Comparison of ENCODE assay signal across 8 mouse cellular contexts in genomic region chr1:171502388-171503249, GRCm38 (mm10). TPM values are rescaled to one million over a fixed set of nuclear protein-coding genes. Genes with fewer than 3 reads are reported as not detected.
DNase-seq lines count a peak whose midpoint lies in the region; ATAC-seq and TF ChIP-seq lines count a peak whose summit lies in the region.

No protein-coding gene starts in this region.

- in situ Hi-C loops in ES-E14 (cut with MboI; ENCODE audit: low sequenced_read_pairs in 2 of 2, unreplicated experiment in 2 of 2), result no loop called here

- H3K9me3 ChIP-seq in ES-E14 (ENCODE audit: control insufficient read depth, insufficient read depth, low read depth, low read length), result no peaks in the 10 kb centered on the region
- H3K9me3 ChIP-seq in liver, embryonic 13.5 days (replicated peaks), result no peaks in the 10 kb centered on the region

- DNase-seq in B cell, adult 2 months, result peak; percentile 71 to 75
- DNase-seq in ES-E14 (ENCODE audit: low read depth, low spot score), result peak; percentile 85
- DNase-seq in cerebellum, adult 9-10 months, result peak; percentile 57
- peak; percentile 85 for DNase-seq in forelimb bud, embryonic 11.5 days (ENCODE audit: low read depth, low spot score)
- peak; percentile 91 for DNase-seq in induced T-regulatory cell, adult 2 months (ENCODE audit: low read depth)
- peak; percentile 51 for DNase-seq in liver, embryonic 13.5 days
- peak; percentile 90 for DNase-seq in naive thymus-derived CD4-positive, alpha-beta T cell, adult 2 months (ENCODE audit: low read depth)
- DNase-seq in thymus, postnatal 36 days, result peak; percentile 42 to 43

- peak; percentile 82 for ATAC-seq in liver, embryonic 13.5 days (ENCODE audit: low read depth)

- no peaks in the 10 kb centered on the region for H3K27me3 ChIP-seq in liver, embryonic 13.5 days

- H3K9ac ChIP-seq in ES-E14 (ENCODE audit: insufficient read depth, low read depth, low read length, poor library complexity, severe bottlenecking), result no peak overlapping the region
- peak overlapping the region; percentile 36; the same call in 1 of the 2 replicates for H3K9ac ChIP-seq in liver, embryonic 13.5 days

- WGBS in liver, embryonic 13.5 days (ENCODE audit: insufficient replicate concordance), result 1% methylated on average over 14 of the region's 14 CpGs

- no peak overlapping the region for H3K4me3 ChIP-seq in ES-E14 (ENCODE audit: insufficient read depth in 1 of 2, low read depth in 1 of 2, low read length in 2 of 2, poor library complexity in 1 of 2, severe bottlenecking in 1 of 2)
- no peak overlapping the region for H3K4me3 ChIP-seq in liver, embryonic 13.5 days (replicated peaks)

- peak overlapping the region; percentile 94 for H3K4me2 ChIP-seq in liver, embryonic 13.5 days

- no peak overlapping the region for H3K27ac ChIP-seq in ES-E14 (ENCODE audit: insufficient read depth, low read depth, low read length, poor library complexity, severe bottlenecking)
- peak overlapping the region; percentile 81 for H3K27ac ChIP-seq in liver, embryonic 13.5 days

- no peaks in the 10 kb centered on the region for H3K36me3 ChIP-seq in ES-E14 (ENCODE audit: control insufficient read depth, insufficient read depth, low read length, poor library complexity, severe bottlenecking)
- H3K36me3 ChIP-seq in liver, embryonic 13.5 days, result no peaks in the 10 kb centered on the region

- peaks cover 0 to 3% of the 10 kb centered on the region in 2 experiments; a peak in 2 of 4 replicates for H3K4me1 ChIP-seq in ES-E14 (ENCODE audit: control insufficient read depth in 2 of 2, insufficient read depth in 2 of 2, low read length in 2 of 2, poor library complexity in 1 of 2)
- H3K4me1 ChIP-seq in liver, embryonic 13.5 days (replicated peaks), result peaks cover 24% of the 10 kb centered on the region

TF ChIP-seq in ES-E14, 5 proteins besides CTCF, POLR2A, EP300 and RAD21:
- TF ChIP-seq HCFC1 (IDR thresholded peaks at IDR 0.05; ENCODE audit: borderline replicate concordance, insufficient read depth, low read length) (peak; percentile 52), MAFK (IDR thresholded peaks at IDR 0.05; ENCODE audit: insufficient read depth, low read depth, low read length) (no peak)

RNA-seq across cellular contexts. Expression of gene Alyref2, which starts 0.7 kb away (rescaled TPM):
- total RNA-seq in ES-E14 (2012; rRNA removed), result 3.2 and 4.0 TPM in 2 replicates
- polyA plus RNA-seq in liver, embryonic 13.5 days (2015; fragmentation: Nextera tagmentation; extraction: Ambion mirVana), result 3.5 and 3.7 TPM in 2 replicates

RNA-seq across cellular contexts. Expression of gene Itln1, which starts 32.5 kb away (rescaled TPM):
- total RNA-seq in ES-E14 (2012; rRNA removed), result not detected in 2 replicates
- polyA plus RNA-seq in liver, embryonic 13.5 days (2015; fragmentation: Nextera tagmentation; extraction: Ambion mirVana), result not detected in 2 replicates

RNA-seq across cellular contexts. Expression of gene Cd244a, which starts 56.4 kb away (rescaled TPM):
- not detected in 2 replicates for total RNA-seq in ES-E14 (2012; rRNA removed)
- polyA plus RNA-seq in liver, embryonic 13.5 days (2015; fragmentation: Nextera tagmentation; extraction: Ambion mirVana), result 0.37 and 0.46 TPM in 2 replicates
